Mouse (Mus musculus) embryo, embryonic 10.5 days (tissue): ENCODE measurements at regions not wholly inside any gene's neighbourhood (a gene's known extent, or its start where the extent isn't known, plus 50 kb on each side); places are given as distances from the start of the nearest gene placed in this dataset.

Experiments
- DNase-seq: peaks from one replicate; pipeline ENCODE4 v3.0.0-alpha.2; 2015; ENCODE audit warnings: low spot score

DNA sequence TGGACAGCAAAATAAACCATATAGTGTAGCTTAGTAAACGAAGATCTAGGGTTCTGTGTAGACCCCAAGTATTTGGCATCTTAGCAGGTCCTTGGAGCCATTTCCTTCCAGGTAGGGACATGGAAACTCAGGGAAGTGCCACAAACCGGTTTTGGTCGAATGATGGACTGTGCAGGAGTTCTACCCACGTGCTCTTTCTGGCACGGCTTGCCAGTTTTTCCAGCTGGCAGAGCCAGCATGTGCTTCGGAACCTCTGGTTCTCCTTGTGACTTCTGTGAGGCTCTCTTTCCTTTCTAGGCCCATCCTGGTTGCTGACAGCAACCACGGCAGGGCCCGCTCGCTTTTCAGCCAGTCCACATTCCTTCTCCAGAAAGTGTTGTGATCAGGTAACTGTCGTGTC is 291.4 kb downstream of the Kcnrg start:
- no peak for DNase-seq

DNA sequence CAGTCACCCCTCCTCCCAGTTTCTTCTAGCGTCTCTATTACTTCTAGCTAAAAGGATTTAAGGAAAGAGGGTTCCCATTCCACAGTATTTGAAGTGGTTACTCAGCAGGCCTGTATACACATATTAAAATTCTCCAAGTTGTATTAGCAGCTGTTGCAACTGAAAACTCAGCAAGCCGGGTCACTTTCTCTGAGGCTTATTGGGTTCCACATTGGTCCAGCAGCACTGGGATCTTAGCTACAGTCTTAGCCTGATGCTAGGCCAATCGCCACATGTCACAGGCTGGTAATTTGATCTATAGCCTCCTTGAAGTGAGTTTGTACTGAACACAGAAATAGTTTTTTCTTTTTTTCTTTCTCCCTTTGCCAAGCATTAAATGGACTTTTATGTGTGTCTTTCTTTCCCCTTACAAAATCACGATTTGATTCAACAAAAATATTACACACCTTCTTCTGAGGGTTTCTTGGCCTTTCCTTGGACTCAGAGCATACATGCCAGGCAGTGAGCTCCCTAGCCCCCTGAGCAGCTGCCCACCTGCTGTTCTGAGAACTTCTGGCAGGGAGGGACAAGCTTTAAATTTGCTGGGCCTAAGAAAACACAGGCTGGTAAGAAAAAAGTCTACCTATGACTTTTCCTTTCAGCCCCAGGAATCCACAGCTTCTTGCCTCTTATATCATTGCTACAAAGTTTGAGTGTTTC is 297.3 kb downstream of the Kcnrg start:
- DNase-seq = no peak

DNA sequence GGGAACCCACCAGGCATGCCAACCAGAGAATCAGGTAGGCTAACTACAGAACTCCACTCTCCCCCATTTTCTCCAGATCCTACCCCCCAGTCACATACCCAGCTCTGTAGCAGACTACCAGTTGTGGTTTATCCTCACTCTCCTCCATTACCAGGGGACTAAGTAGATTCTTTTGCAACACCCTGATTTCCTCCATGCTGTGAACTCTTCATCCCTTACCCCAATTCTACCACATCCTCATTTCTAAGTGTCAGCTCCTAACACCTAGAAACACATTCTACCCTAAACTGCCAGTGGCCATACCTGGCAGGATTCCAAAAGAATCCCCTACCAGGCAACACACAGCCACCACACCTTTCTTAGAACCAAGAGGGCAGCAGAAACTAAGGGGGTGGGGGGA is 310.9 kb downstream of the Kcnrg start:
- no peak for DNase-seq

GRCm38 (mm10) chr14:61931811-61932210 is 324.6 kb downstream of the Kcnrg start:
- no peak for DNase-seq

DNA sequence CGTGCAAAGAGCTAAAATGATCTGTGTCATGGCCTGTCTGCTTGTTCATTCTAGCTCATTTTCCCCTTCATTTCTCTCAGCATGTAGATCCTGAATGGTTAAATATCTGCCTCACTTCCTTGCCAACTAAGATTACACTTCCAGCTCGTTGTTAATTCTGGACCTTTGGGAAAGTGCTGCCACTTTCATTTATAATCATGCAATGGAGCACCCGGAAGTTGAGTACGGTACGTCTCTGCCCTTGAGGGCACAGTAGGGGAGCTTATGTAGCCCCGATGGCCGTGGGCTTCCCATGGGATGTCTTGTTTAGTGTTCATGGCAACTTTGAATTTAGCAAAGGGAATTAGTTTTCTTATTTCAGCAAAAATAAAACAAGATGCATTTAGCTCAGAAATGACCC is 334.4 kb downstream of the Kcnrg start:
- DNase-seq = no peak

- no peak for DNase-seq
Measured at GRCm38 (mm10) chr14:61945659-61946058, 338.4 kb downstream of the Kcnrg start.

DNA sequence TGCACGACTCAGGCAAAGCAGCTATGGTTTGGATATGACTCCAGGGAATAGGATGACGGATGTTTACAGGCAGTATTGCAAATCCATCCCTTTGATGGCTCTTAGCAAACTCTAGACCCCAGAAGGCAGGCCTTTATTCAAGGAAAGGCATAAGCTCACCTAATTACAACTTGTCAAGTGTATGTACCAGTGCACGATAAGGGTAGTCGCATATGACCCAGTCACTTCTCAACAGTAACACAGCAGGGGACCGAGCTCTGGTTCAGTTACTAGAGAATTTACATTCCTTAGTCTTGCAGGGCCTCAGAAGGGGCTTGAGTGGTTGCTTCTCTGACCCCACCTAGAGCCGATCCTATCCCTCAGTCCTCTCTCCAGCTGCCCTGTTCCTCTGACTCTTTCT is 342.2 kb downstream of the Kcnrg start:
- DNase-seq = peak; percentile 38

GRCm38 (mm10) chr14:61950004-61950403 is 342.4 kb upstream of the Rnaseh2b start:
- peak; percentile 23 for DNase-seq

GRCm38 (mm10) chr14:61953029-61953428 is 339.4 kb upstream of the Rnaseh2b start:
- DNase-seq = no peak

- DNase-seq = no peak
Measured at GRCm38 (mm10) chr14:61955416-61955815, 337.0 kb upstream of the Rnaseh2b start.

DNA sequence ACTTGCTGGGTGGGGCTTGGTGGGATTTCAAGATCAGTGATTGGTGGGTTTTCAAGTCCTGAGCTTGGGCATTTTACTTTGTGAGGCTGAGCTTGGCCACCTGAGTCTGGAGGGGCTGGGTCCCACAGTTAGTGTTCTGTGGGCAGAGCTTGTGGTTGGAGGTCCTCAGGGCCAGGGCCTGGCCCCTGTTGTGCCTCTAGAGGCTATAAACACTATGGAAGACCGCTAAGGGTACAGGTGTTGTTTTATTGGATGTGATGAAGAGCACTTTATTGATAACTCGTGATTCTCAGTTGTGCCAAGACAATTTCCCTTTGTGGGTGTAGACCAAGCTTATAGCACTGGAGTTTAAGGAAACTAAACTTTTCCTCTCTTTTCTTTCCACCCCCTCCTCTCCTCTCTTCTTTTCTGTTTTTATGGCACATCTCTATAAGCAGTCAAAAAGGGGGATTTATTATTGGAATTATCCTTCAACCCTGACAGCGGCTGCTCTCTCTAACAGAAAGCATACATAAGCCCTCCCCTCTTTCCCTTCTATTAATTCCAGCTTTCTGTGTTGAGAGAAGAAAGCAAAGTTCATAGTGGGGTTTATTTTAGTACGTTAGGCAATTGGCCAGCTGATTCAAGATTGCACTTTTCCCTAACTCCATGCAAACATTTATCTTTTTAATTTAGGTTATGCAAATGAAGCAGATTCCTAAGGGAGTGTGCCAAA is 332.0 kb upstream of the Rnaseh2b start:
- no peak for DNase-seq

DNA sequence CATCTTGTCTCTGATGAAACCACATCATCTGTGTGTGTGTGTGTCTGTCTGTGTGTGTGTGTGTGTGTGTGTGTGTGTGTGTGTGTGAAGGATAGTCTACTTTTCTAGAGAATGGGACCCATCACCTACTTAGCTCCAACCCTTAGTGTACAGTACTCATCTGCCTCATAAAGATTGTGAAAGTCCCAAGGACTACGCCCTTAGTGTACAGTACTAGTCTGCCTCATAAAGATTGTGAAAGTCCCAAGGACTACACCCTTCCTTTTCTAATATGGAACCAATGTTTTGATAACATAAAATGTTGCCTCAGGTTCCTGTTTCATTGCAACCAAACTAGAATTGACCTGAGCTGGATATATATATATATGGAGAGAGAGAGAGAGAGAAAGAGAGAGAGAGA is 323.9 kb upstream of the Rnaseh2b start:
- no peak for DNase-seq

- DNase-seq = no peak
Measured at GRCm38 (mm10) chr14:61968957-61969535, 323.3 kb upstream of the Rnaseh2b start.

DNA sequence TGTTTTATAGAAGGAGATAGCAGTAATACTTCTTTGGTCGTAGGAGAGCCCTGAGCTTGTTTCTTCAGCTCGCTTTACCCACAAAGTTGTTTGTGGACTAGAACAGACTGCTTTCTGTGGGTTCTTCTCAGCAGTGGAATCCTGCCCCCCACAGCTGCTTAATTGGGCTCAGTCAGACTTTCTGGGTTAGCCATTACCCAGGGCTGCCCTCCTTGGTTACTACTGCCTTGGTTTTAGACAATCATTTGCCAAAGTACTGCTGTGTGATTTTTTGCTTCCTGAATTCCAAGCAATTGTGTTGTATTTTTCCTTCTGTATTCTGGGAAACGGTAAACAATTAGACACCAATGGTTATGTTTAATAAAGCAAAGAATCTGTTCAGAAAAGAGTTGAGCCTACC is 321.8 kb upstream of the Rnaseh2b start:
- DNase-seq = no peak

- no peak for DNase-seq
Measured at GRCm38 (mm10) chr14:61971100-61972088, 321.0 kb upstream of the Rnaseh2b start.

GRCm38 (mm10) chr14:61975301-61975732 is 317.1 kb upstream of the Rnaseh2b start:
- DNase-seq = no peak

GRCm38 (mm10) chr14:61980581-61980980 is 311.8 kb upstream of the Rnaseh2b start:
- no peak for DNase-seq

DNA sequence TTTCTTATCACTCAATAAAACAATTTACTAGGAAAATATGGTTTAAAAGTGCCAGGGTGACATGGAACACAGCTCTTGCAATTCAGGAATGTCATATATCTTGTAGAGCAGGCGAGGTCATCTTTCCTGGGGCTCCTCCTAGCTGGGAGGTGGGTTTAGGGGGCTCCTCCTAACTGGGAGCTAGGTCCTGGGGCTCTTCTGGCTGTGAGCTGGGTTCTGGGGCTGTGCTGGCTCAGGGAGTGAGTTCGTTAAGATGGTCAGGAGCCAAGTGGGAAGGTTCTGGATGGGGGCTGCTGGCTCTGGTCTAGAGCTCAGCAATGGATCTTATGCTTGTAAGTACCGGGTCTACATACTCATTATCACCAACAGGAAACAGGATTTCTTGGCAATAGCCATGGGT is 306.8 kb upstream of the Rnaseh2b start:
- no peak for DNase-seq

- no peak for DNase-seq
Measured at GRCm38 (mm10) chr14:61986203-61986602, 306.2 kb upstream of the Rnaseh2b start.

- no peak for DNase-seq
Measured at GRCm38 (mm10) chr14:61995253-61995652, 297.1 kb upstream of the Rnaseh2b start.

DNA sequence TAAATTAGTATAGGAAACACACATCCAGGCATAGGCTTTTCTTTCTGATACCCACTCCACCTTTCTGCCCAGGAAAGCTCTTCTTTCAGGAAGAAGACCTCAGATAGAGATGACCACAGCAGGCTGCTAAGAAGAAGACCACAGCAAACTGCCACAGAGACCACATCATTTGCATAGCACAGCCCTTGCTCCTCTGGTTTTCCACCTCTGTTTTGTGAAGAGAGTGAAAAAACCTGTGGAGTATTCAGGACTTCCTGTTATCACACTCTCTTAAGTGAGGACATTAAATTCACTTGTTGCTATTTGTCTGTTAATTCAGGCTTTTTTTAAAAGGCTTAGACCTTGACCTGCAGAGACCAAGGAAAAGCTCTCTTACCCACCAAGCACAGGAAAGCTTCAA is 294.7 kb upstream of the Rnaseh2b start:
- no peak for DNase-seq

- no peak for DNase-seq
Measured at GRCm38 (mm10) chr14:61998259-61998658, 294.1 kb upstream of the Rnaseh2b start.
